Mouse (Mus musculus): Measurements from ENCODE around the gene Med12. TPM values are rescaled to one million over a fixed set of nuclear protein-coding genes. Genes with fewer than 3 reads are reported as not detected.

Gene Med12
- polyA plus RNA-seq, 1 experiment = 22.7 TPM

DNA sequence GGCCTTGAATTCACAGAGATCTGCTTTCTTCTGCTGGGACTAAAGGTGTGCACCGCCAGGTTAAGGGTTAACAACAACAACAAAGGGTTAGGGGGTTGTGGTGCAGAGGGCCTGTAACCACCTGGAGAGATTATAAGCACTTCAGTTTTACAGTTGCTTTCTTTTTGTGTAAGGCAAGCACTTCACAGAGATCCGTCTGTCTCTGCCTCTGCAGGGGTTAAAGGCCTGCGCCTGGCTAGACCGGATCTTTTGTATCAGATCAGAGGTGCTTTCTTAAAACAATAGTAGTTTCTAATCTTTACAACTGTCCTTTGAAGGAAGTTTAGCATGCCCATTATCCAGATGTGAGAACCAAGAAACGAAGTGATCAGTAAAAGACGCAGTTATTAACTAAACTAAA, 420 bp upstream of the Med12 start:
- peak overlapping the region; percentile 40 for H3K4me3 ChIP-seq (ENCODE audit: insufficient read depth, poor library complexity, severe bottlenecking)
- no peaks in the 10 kb centered on the region for H3K27me3 ChIP-seq (ENCODE audit: control insufficient read depth, insufficient read depth, insufficient read length)
- peaks cover 10% of the 10 kb centered on the region for H3K79me2 ChIP-seq (ENCODE audit: control insufficient read depth, insufficient read depth)
- H3K79me3 ChIP-seq (ENCODE audit: low read depth) = peaks cover 1% of the 10 kb centered on the region
- peak overlapping the region; percentile 14 for H3ac ChIP-seq (ENCODE audit: control insufficient read depth, insufficient read length, low read depth)
- TF ChIP-seq MYOG (IDR thresholded peaks at IDR 0.05; ENCODE audit: control insufficient read depth, extremely low read depth, insufficient read length) = no peak
- TF ChIP-seq MAX (IDR thresholded peaks at IDR 0.05) = no peak
- no peak for TF ChIP-seq CEBPB (IDR thresholded peaks at IDR 0.05; ENCODE audit: low read depth)
- no peak for TF ChIP-seq MYOD1 (IDR thresholded peaks at IDR 0.05; ENCODE audit: control insufficient read depth, insufficient read length, low read depth)
- TF ChIP-seq USF1 (IDR thresholded peaks at IDR 0.05; ENCODE audit: low read depth) = no peak
- TF ChIP-seq CTCF (IDR thresholded peaks at IDR 0.05; ENCODE audit: control insufficient read depth, insufficient read depth, insufficient read length) = no peak
- no peak for TF ChIP-seq FOSL1 (IDR thresholded peaks at IDR 0.05; ENCODE audit: insufficient read depth, low read length, poor library complexity, severe bottlenecking)
- peaks cover 12% of the 10 kb centered on the region for H3K36me3 ChIP-seq (ENCODE audit: control insufficient read depth, insufficient read depth)

DNA sequence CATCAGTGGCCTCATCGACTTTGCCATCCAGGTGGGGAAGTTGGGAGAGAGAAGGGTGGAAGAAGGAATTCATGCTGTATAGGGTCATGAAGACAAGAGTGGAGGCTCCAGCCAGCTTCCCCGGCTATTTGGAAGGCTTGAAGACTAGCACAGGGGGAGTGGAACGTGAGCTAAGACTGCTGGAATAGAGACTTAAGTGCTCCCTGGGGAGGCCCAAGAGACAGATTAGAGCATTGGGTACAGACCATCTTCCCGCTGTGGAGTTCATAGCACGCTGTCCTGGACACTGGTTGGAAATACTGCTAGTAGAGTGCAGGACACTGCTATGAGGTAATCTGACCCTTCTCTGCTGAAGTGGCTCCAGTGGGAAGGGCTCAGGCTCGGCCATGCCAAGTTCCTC, 9.0 kb downstream of the Med12 start:
- no peaks in the 10 kb centered on the region for H3K79me2 ChIP-seq (ENCODE audit: control insufficient read depth, insufficient read depth)
- H3K4me3 ChIP-seq (ENCODE audit: insufficient read depth, poor library complexity, severe bottlenecking) = no peak overlapping the region
- no peaks in the 10 kb centered on the region for H3K27me3 ChIP-seq (ENCODE audit: control insufficient read depth, insufficient read depth, insufficient read length)
- H3K36me3 ChIP-seq (ENCODE audit: control insufficient read depth, insufficient read depth) = peaks cover 28% of the 10 kb centered on the region
- TF ChIP-seq CEBPB (IDR thresholded peaks at IDR 0.05; ENCODE audit: low read depth) (no peak), MYOG (IDR thresholded peaks at IDR 0.05; ENCODE audit: control insufficient read depth, extremely low read depth, insufficient read length) (no peak), MAX (IDR thresholded peaks at IDR 0.05) (no peak), USF1 (IDR thresholded peaks at IDR 0.05; ENCODE audit: low read depth) (no peak), MYOD1 (IDR thresholded peaks at IDR 0.05; ENCODE audit: control insufficient read depth, insufficient read length, low read depth) (no peak), FOSL1 (IDR thresholded peaks at IDR 0.05; ENCODE audit: insufficient read depth, low read length, poor library complexity, severe bottlenecking) (no peak), CTCF (IDR thresholded peaks at IDR 0.05; ENCODE audit: control insufficient read depth, insufficient read depth, insufficient read length) (no peak)
- no peaks in the 10 kb centered on the region for H3K79me3 ChIP-seq (ENCODE audit: low read depth)
- no peak overlapping the region for H3ac ChIP-seq (ENCODE audit: control insufficient read depth, insufficient read length, low read depth)

DNA sequence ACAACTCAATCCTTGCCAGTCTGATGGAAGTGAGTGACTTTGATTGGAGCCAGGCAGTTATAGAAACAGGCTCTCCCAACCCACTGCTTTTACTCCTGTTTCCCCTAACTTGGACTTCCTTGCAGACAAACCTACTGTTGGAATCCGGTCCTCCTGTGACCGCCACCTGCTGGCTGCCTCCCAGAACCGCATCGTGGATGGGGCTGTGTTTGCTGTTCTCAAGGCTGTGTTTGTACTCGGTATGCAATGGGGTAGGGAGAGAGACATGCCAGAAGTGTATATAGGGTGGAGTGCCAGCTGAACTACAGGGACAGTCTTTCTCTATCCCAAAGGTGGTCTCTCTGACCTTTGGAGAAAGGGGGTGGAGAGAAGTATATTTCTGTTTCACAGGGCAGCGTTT, 11.7 kb downstream of the Med12 start:
- H3ac ChIP-seq (ENCODE audit: control insufficient read depth, insufficient read length, low read depth) = no peak overlapping the region
- H3K36me3 ChIP-seq (ENCODE audit: control insufficient read depth, insufficient read depth) = peaks cover 26% of the 10 kb centered on the region
- H3K27me3 ChIP-seq (ENCODE audit: control insufficient read depth, insufficient read depth, insufficient read length) = no peaks in the 10 kb centered on the region
- no peak for TF ChIP-seq MAX (IDR thresholded peaks at IDR 0.05)
- TF ChIP-seq CEBPB (IDR thresholded peaks at IDR 0.05; ENCODE audit: low read depth) = no peak
- peak; percentile 51 for TF ChIP-seq CTCF (IDR thresholded peaks at IDR 0.05; ENCODE audit: control insufficient read depth, insufficient read depth, insufficient read length)
- no peaks in the 10 kb centered on the region for H3K79me2 ChIP-seq (ENCODE audit: control insufficient read depth, insufficient read depth)
- H3K79me3 ChIP-seq (ENCODE audit: low read depth) = no peaks in the 10 kb centered on the region
- H3K4me3 ChIP-seq (ENCODE audit: insufficient read depth, poor library complexity, severe bottlenecking) = no peak overlapping the region

DNA sequence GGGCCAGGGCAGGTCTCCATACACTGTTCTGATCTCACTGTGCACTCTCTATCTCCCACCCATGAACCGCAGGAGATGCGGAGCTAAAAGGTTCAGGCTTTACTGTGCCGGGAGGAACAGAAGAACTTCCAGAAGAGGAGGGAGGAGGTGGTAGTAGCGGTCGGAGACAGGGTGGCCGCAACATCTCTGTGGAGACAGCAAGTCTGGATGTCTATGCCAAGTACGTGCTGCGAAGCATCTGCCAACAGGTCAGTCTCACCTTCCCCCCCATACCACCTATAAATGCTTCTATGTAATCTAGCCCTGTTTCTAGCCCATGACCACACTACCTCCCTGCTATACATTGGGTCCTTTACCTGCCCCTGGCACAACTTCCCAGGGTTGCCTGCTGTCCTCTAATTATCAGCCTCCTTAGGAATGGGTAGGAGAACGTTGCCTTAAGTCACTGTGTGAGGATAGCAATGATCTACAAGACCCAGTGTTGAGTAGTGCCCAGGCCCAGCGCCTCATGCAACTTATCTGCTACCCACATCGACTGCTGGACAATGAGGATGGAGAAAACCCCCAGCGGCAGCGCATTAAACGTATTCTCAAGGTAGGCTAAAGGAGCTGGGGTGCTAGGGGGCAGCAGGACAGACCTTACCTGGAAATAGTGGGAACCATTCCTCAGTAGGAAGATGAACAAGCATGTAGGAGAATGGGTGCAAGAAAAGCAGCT, 12.3 kb downstream of the Med12 start:
- no peaks in the 10 kb centered on the region for H3K27me3 ChIP-seq (ENCODE audit: control insufficient read depth, insufficient read depth, insufficient read length)
- H3K4me3 ChIP-seq (ENCODE audit: insufficient read depth, poor library complexity, severe bottlenecking) = no peak overlapping the region
- H3K79me3 ChIP-seq (ENCODE audit: low read depth) = no peaks in the 10 kb centered on the region
- no peaks in the 10 kb centered on the region for H3K79me2 ChIP-seq (ENCODE audit: control insufficient read depth, insufficient read depth)
- TF ChIP-seq FOSL1 (IDR thresholded peaks at IDR 0.05; ENCODE audit: insufficient read depth, low read length, poor library complexity, severe bottlenecking) = no peak
- TF ChIP-seq MYOD1 (IDR thresholded peaks at IDR 0.05; ENCODE audit: control insufficient read depth, insufficient read length, low read depth) = no peak
- no peak for TF ChIP-seq CEBPB (IDR thresholded peaks at IDR 0.05; ENCODE audit: low read depth)
- TF ChIP-seq USF1 (IDR thresholded peaks at IDR 0.05; ENCODE audit: low read depth) = no peak
- no peak for TF ChIP-seq CTCF (IDR thresholded peaks at IDR 0.05; ENCODE audit: control insufficient read depth, insufficient read depth, insufficient read length)
- TF ChIP-seq MAX (IDR thresholded peaks at IDR 0.05) = no peak
- TF ChIP-seq MYOG (IDR thresholded peaks at IDR 0.05; ENCODE audit: control insufficient read depth, extremely low read depth, insufficient read length) = no peak
- H3K36me3 ChIP-seq (ENCODE audit: control insufficient read depth, insufficient read depth) = peaks cover 22% of the 10 kb centered on the region
- no peak overlapping the region for H3ac ChIP-seq (ENCODE audit: control insufficient read depth, insufficient read length, low read depth)

DNA sequence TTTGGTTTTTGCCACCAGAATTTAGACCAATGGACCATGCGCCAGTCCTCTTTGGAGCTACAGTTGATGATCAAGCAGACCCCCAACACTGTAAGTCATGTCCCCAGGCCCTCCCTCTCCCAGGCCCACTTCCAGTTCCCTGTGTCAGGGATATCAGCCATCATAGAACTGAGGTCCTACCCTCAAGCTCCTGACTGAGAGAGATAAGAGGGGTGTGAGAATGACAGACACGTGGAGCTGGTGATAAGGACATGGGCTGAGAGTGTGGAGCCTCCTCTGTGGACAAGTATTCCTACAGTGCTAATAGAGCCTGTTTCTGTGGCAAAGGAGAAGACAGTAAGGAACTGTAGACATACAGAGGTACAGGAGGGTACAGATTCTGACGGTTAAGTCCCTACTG, 13.7 kb downstream of the Med12 start:
- TF ChIP-seq FOSL1 (IDR thresholded peaks at IDR 0.05; ENCODE audit: insufficient read depth, low read length, poor library complexity, severe bottlenecking) (no peak), CTCF (IDR thresholded peaks at IDR 0.05; ENCODE audit: control insufficient read depth, insufficient read depth, insufficient read length) (no peak), MYOD1 (IDR thresholded peaks at IDR 0.05; ENCODE audit: control insufficient read depth, insufficient read length, low read depth) (no peak), MAX (IDR thresholded peaks at IDR 0.05) (no peak), USF1 (IDR thresholded peaks at IDR 0.05; ENCODE audit: low read depth) (no peak), CEBPB (IDR thresholded peaks at IDR 0.05; ENCODE audit: low read depth) (no peak), MYOG (IDR thresholded peaks at IDR 0.05; ENCODE audit: control insufficient read depth, extremely low read depth, insufficient read length) (no peak)
- Histone ChIP-seq H3K36me3 (ENCODE audit: control insufficient read depth, insufficient read depth) (peaks cover 19% of the 10 kb centered on the region), H3K79me2 (ENCODE audit: control insufficient read depth, insufficient read depth) (no peaks in the 10 kb centered on the region), H3K79me3 (ENCODE audit: low read depth) (no peaks in the 10 kb centered on the region), H3K4me3 (ENCODE audit: insufficient read depth, poor library complexity, severe bottlenecking) (no peak overlapping the region), H3ac (ENCODE audit: control insufficient read depth, insufficient read length, low read depth) (no peak overlapping the region), H3K27me3 (ENCODE audit: control insufficient read depth, insufficient read depth, insufficient read length) (no peaks in the 10 kb centered on the region)

DNA sequence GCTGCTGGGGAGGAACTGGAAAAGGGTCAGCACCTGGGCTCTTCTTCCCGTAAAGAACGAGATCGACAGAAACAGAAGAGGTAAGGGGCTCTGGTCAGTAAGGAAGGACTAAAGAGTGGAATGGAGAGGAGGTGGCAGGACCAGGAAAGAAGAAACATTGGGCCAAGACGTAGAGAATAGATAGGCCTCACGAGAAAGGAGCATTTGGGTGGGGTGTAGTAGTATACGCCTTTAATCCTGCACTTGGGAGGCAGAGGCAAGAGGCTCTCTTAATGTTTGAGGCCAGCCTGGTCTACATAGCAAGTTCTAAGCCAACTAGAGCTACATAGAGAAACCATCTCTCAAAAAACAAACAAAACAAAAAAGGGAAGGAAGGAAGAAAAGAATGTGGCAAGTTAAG, 14.6 kb downstream of the Med12 start:
- Histone ChIP-seq H3K4me3 (ENCODE audit: insufficient read depth, poor library complexity, severe bottlenecking) (no peak overlapping the region), H3K79me2 (ENCODE audit: control insufficient read depth, insufficient read depth) (no peaks in the 10 kb centered on the region), H3K79me3 (ENCODE audit: low read depth) (no peaks in the 10 kb centered on the region), H3K27me3 (ENCODE audit: control insufficient read depth, insufficient read depth, insufficient read length) (no peaks in the 10 kb centered on the region), H3ac (ENCODE audit: control insufficient read depth, insufficient read length, low read depth) (no peak overlapping the region), H3K36me3 (ENCODE audit: control insufficient read depth, insufficient read depth) (peaks cover 15% of the 10 kb centered on the region)
- no peak for TF ChIP-seq CTCF (IDR thresholded peaks at IDR 0.05; ENCODE audit: control insufficient read depth, insufficient read depth, insufficient read length)
- no peak for TF ChIP-seq CEBPB (IDR thresholded peaks at IDR 0.05; ENCODE audit: low read depth)
- no peak for TF ChIP-seq FOSL1 (IDR thresholded peaks at IDR 0.05; ENCODE audit: insufficient read depth, low read length, poor library complexity, severe bottlenecking)
- TF ChIP-seq MAX (IDR thresholded peaks at IDR 0.05) = no peak
- TF ChIP-seq MYOG (IDR thresholded peaks at IDR 0.05; ENCODE audit: control insufficient read depth, extremely low read depth, insufficient read length) = no peak
- TF ChIP-seq MYOD1 (IDR thresholded peaks at IDR 0.05; ENCODE audit: control insufficient read depth, insufficient read length, low read depth) = no peak
- TF ChIP-seq USF1 (IDR thresholded peaks at IDR 0.05; ENCODE audit: low read depth) = no peak

All from C2C12 (cell line).